Mouse (Mus musculus) kidney, adult 2 months (tissue): ENCODE data around the gene Vasp. TPM values are rescaled to one million over a fixed set of nuclear protein-coding genes. Genes with fewer than 3 reads are reported as not detected.

Source experiments
- DNase-seq: peaks from one replicate; pipeline ENCODE4 v3.0.0; 2021
- H3K27ac ChIP-seq: fragments of 200-500 bp; 2 replicates; pipeline ENCODE4 v1.5.1; 2012; ENCODE audit warnings: low read depth, low read length, control low read depth, inconsistent platforms; ENCODE audit not compliant: insufficient read depth
- H3K27me3 ChIP-seq: fragments of 200-500 bp; replicated peaks from 2 replicates; pipeline ENCODE4 v1.6.1; 2012; ENCODE audit warnings: mild to moderate bottlenecking, moderate library complexity, low read length, inconsistent platforms; ENCODE audit not compliant: control insufficient read depth, insufficient read depth
- H3K36me3 ChIP-seq: fragments of 200-500 bp; 2 replicates; pipeline ENCODE4 v1.6.1; 2012; ENCODE audit warnings: mild to moderate bottlenecking, moderate library complexity, low read length, inconsistent platforms; ENCODE audit not compliant: control insufficient read depth, insufficient read depth
- H3K4me1 ChIP-seq: fragments of 200-500 bp; 2 replicates; pipeline ENCODE4 v1.6.1; 2011; ENCODE audit warnings: low read length; ENCODE audit not compliant: control insufficient read depth, insufficient read depth
- H3K4me3 ChIP-seq: fragments of 200-500 bp; 2 replicates; pipeline ENCODE4 v1.5.1; 2011; ENCODE audit warnings: mild to moderate bottlenecking, low read depth, low read length, control low read depth; ENCODE audit not compliant: insufficient read depth
- CTCF ChIP-seq: fragments of 200-500 bp; conservative IDR thresholded peaks from 2 replicates; pipeline ENCODE4 v1.5.1; 2011; ENCODE audit warnings: low read depth, mild to moderate bottlenecking, control low read depth, low read length, moderate library complexity, mixed read lengths; ENCODE audit not compliant: insufficient read depth, insufficient read length
- POLR2A ChIP-seq: fragments of 200-500 bp; IDR thresholded peaks from one replicate; pipeline ENCODE4 v1.6.1; 2011; ENCODE audit warnings: low read depth, low read length, control low read depth
- WGBS: fragments of 180-500 bp; shearing (Covaris S2); methylation state at CpG from one replicate; pipeline ENCODE4 v1.1.7; 2018; 5-methylcytosine and 5-hydroxymethylcytosine counted together
- polyA plus RNA-seq: library from polyadenylated mRNA; depleted of rRNA; stranded (reverse); fragments of >200 nt; gene quantifications from 2 replicates; pipeline ENCODE4 v1.2.3, GENCODE M21; 2012

Gene Vasp
- polyA plus RNA-seq, 1 experiment: 71.5 TPM

GRCm38 (mm10) chr7:19256567-19256966, 15.1 kb downstream of the Vasp start:
- no peaks in the 10 kb centered on the region; the same call in 1 of the 2 replicates for H3K36me3 ChIP-seq
- 76% methylated on average over 7 of the region's 7 CpGs for WGBS
- no peak for DNase-seq

GRCm38 (mm10) chr7:19255395-19255794, 16.2 kb downstream of the Vasp start:
- 92% methylated on average over 17 of the region's 17 CpGs for WGBS
- H3K27ac ChIP-seq: no peak overlapping the region
- 0 out of 2 replicates have a peak, but pooled peaks cover 4% of the 10 kb centered on the region for H3K4me1 ChIP-seq
- no peaks in the 10 kb centered on the region for H3K36me3 ChIP-seq
- no peak overlapping the region for H3K4me3 ChIP-seq
- TF ChIP-seq CTCF (no peak), POLR2A (no peak)
- no peak for DNase-seq
- H3K27me3 ChIP-seq: no peaks in the 10 kb centered on the region

More at GRCm38 (mm10) chr7:19256567-19256966, 15.1 kb downstream of the Vasp start:
- Histone ChIP-seq H3K4me1 (0 out of 2 replicates have a peak, but pooled peaks cover 4% of the 10 kb centered on the region), H3K27ac (no peak overlapping the region), H3K27me3 (no peaks in the 10 kb centered on the region), H3K4me3 (no peak overlapping the region)
- no peak for TF ChIP-seq POLR2A

- H3K36me3 ChIP-seq: no peaks in the 10 kb centered on the region
- no peak overlapping the region for H3K4me3 ChIP-seq
- no peaks in the 10 kb centered on the region for H3K27me3 ChIP-seq
- DNase-seq: no peak
- 49% methylated on average over 5 of the region's 5 CpGs for WGBS
- TF ChIP-seq CTCF: no peak
- TF ChIP-seq POLR2A: no peak
- 0 out of 2 replicates have a peak, but pooled peaks cover 4% of the 10 kb centered on the region for H3K4me1 ChIP-seq
- H3K27ac ChIP-seq: no peak overlapping the region
These were observed 18.2 kb downstream of the Vasp start for GRCm38 (mm10) chr7:19253437-19253836.

GRCm38 (mm10) chr7:19252078-19252477, 19.5 kb downstream of the Vasp start:
- H3K27me3 ChIP-seq: no peaks in the 10 kb centered on the region
- H3K4me1 ChIP-seq: no peaks in the 10 kb centered on the region
- TF ChIP-seq POLR2A: no peak
- no peak for TF ChIP-seq CTCF
- no peaks in the 10 kb centered on the region for H3K36me3 ChIP-seq
- 88% methylated on average over 4 of the region's 4 CpGs for WGBS
- H3K4me3 ChIP-seq: no peak overlapping the region
- no peak overlapping the region for H3K27ac ChIP-seq
- no peak for DNase-seq

GRCm38 (mm10) chr7:19247511-19247910, 24.1 kb downstream of the Vasp start:
- no peaks in the 10 kb centered on the region for H3K36me3 ChIP-seq
- H3K27me3 ChIP-seq: no peaks in the 10 kb centered on the region
- WGBS: 72% methylated on average over 2 of the region's 2 CpGs
- DNase-seq: no peak
- TF ChIP-seq POLR2A (no peak), CTCF (no peak)
- no peak overlapping the region for H3K4me3 ChIP-seq
- H3K4me1 ChIP-seq: no peaks in the 10 kb centered on the region
- no peak overlapping the region for H3K27ac ChIP-seq

- H3K4me1 ChIP-seq: no peaks in the 10 kb centered on the region
- no peak for TF ChIP-seq POLR2A
- TF ChIP-seq CTCF: no peak
- H3K27me3 ChIP-seq: no peaks in the 10 kb centered on the region
- 97% methylated on average over 1 of the region's 1 CpGs for WGBS
- no peak for DNase-seq
- no peaks in the 10 kb centered on the region for H3K36me3 ChIP-seq
- no peak overlapping the region for H3K27ac ChIP-seq
- no peak overlapping the region for H3K4me3 ChIP-seq
These were observed 24.8 kb downstream of the Vasp start for GRCm38 (mm10) chr7:19246855-19247254.

GRCm38 (mm10) chr7:19245083-19245482, 26.5 kb downstream of the Vasp start:
- whole genome bisulfite sequencing: 77% methylated on average over 3 of the region's 3 CpGs
- TF ChIP-seq POLR2A (no peak), CTCF (no peak)
- H3K4me3 ChIP-seq: no peak overlapping the region
- H3K4me1 ChIP-seq: no peaks in the 10 kb centered on the region
- H3K27me3 ChIP-seq: no peaks in the 10 kb centered on the region
- no peaks in the 10 kb centered on the region for H3K36me3 ChIP-seq
- H3K27ac ChIP-seq: no peak overlapping the region
- DNase-seq: no peak

- no peaks in the 10 kb centered on the region for H3K36me3 ChIP-seq
- DNase-seq: no peak
- WGBS: 52% methylated on average over 5 of the region's 5 CpGs
- no peak overlapping the region for H3K4me3 ChIP-seq
- no peak overlapping the region for H3K27ac ChIP-seq
- H3K4me1 ChIP-seq: peaks cover 3% of the 10 kb centered on the region; the same call in 1 of the 2 replicates
- no peaks in the 10 kb centered on the region for H3K27me3 ChIP-seq
- TF ChIP-seq CTCF (no peak), POLR2A (no peak)
These were observed 27.8 kb downstream of the Vasp start for GRCm38 (mm10) chr7:19243858-19244257.
